Comparison of ENCODE assay signal across 9 mouse cellular contexts in the genomic region with DNA sequence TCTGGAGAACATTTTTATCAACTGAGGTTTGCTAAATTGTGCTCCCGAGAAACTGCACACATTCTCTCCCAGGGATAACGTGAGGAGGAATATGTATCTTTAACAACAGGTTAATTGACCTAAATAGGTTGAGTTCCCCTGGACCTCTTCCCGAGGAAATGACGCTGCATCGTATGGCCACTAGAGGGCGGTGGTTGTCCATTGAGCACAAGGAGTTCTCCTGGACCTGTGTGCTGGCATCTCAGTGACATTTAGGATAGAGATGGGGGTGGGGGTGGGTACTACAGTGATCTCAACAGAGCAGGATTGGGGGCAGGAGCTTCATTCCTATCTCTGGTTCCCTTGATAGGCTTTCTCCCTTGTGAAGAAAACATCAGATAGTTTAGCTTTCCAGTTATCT. TPM values are rescaled to one million over a fixed set of nuclear protein-coding genes. Genes with fewer than 3 reads are reported as not detected.
DNase-seq lines count a peak whose midpoint lies in the region; ATAC-seq and TF ChIP-seq lines count a peak whose summit lies in the region.
"Had no signal": no experiment of that assay in that cellular context is flagged by ENCODE, and none has a peak within 500 bp of the region (broad histone marks: within the 10 kb centered on the region; RNA-seq: fewer than 3 reads in every experiment).

No protein-coding gene starts in this region.

- no peak overlapping the region for H3K27ac ChIP-seq in forebrain, postnatal 0 days (ENCODE audit: low read depth, low read length)
- no peak overlapping the region for H3K27ac ChIP-seq in forebrain, embryonic 16.5 days (ENCODE audit: low read length)
- H3K27ac ChIP-seq: stomach, embryonic 15.5 days had no signal

- WGBS in forebrain, postnatal 0 days = 28% methylated on average over 6 of the region's 6 CpGs
- 25% methylated on average over 6 of the region's 6 CpGs for WGBS in forebrain, embryonic 16.5 days

- H3K36me3 ChIP-seq in forebrain, postnatal 0 days (ENCODE audit: insufficient read depth) = no peaks in the 10 kb centered on the region
- no peaks in the 10 kb centered on the region for H3K36me3 ChIP-seq in forebrain, embryonic 16.5 days (ENCODE audit: control insufficient read depth, insufficient read depth)
- H3K36me3 ChIP-seq: stomach, embryonic 15.5 days had no signal

- no peaks in the 10 kb centered on the region for H3K4me1 ChIP-seq in forebrain, postnatal 0 days (ENCODE audit: insufficient read depth)
- H3K4me1 ChIP-seq in forebrain, embryonic 16.5 days (replicated peaks; ENCODE audit: control insufficient read depth, insufficient read depth, low read length) = no peaks in the 10 kb centered on the region
- H3K4me1 ChIP-seq: stomach, embryonic 15.5 days had no signal

- no peak for ATAC-seq in forebrain, postnatal 0 days
- no peak for ATAC-seq in forebrain, embryonic 16.5 days

- H3K4me3 ChIP-seq in forebrain, postnatal 0 days (ENCODE audit: low read depth, low read length) = no peak overlapping the region
- no peak overlapping the region for H3K4me3 ChIP-seq in forebrain, embryonic 16.5 days (replicated peaks; ENCODE audit: low read length)
- H3K4me3 ChIP-seq: stomach, embryonic 15.5 days had no signal

- no peak overlapping the region for H3K4me2 ChIP-seq in forebrain, postnatal 0 days (ENCODE audit: low read depth)
- no peak overlapping the region for H3K4me2 ChIP-seq in forebrain, embryonic 16.5 days (ENCODE audit: low read length)
- H3K4me2 ChIP-seq: stomach, embryonic 15.5 days had no signal

- DNase-seq in forebrain, postnatal 0 days = peak; percentile 65
- peak; percentile 62 for DNase-seq in urinary bladder, postnatal 14 days (ENCODE audit: low spot score)
- no peak for DNase-seq in urinary bladder, adult 2 months (ENCODE audit: low spot score)
- peak; percentile 77 to 82 for DNase-seq in cerebellum, postnatal 10 days
- DNase-seq in kidney, adult 8-10 months = peak; percentile 3 to 66
- DNase-seq in lung, postnatal 36 days = peak; percentile 62
- peak; percentile 9 for DNase-seq in telencephalon, adult 2 months (ENCODE audit: low read depth, low spot score)

- no peak overlapping the region for H3K9ac ChIP-seq in forebrain, postnatal 0 days
- H3K9ac ChIP-seq in forebrain, embryonic 16.5 days (replicated peaks; ENCODE audit: low read depth, low read length) = no peak overlapping the region
- H3K9ac ChIP-seq: stomach, embryonic 15.5 days had no signal

- TF ChIP-seq CTCF in forebrain, postnatal 0 days (IDR thresholded peaks at IDR 0.05; ENCODE audit: low read depth) = peak; percentile 81

- H3K27me3 ChIP-seq in forebrain, postnatal 0 days (ENCODE audit: insufficient read depth, low read length) = no peaks in the 10 kb centered on the region
- no peaks in the 10 kb centered on the region for H3K27me3 ChIP-seq in forebrain, embryonic 16.5 days (replicated peaks; ENCODE audit: control insufficient read depth, insufficient read depth, low read length)
- H3K27me3 ChIP-seq: stomach, embryonic 15.5 days had no signal

- H3K9me3 ChIP-seq in forebrain, postnatal 0 days (ENCODE audit: low read length) = no peaks in the 10 kb centered on the region
- H3K9me3 ChIP-seq in forebrain, embryonic 16.5 days (ENCODE audit: control insufficient read depth, low read length) = 0 out of 2 replicates have a peak, but pooled peaks cover 2% of the 10 kb centered on the region
- H3K9me3 ChIP-seq: stomach, embryonic 15.5 days had no signal

RNA-seq across cellular contexts. Expression of a gene that starts 32.3 kb away (rescaled TPM):
- 46.9 and 67.6 TPM in 2 replicates for total RNA-seq in forebrain, postnatal 0 days (2014; rRNA removed)
- polyA plus RNA-seq in forebrain, postnatal 0 days (2015; fragmentation: Nextera tagmentation; extraction: Ambion mirVana) = 37.3 and 39.3 TPM in 2 replicates
- polyA plus RNA-seq in forebrain, embryonic 16.5 days (2015; fragmentation: Nextera tagmentation; extraction: Ambion mirVana) = 82.4 and 82.8 TPM in 2 replicates
- polyA plus RNA-seq in urinary bladder, adult 2 months (2012; rRNA removed) = 7.5 and 8.8 TPM in 2 replicates
